Mouse (Mus musculus) ES-Bruce4 (cell line): Measurements from ENCODE around the gene Dbp. TPM values are rescaled to one million over a fixed set of nuclear protein-coding genes. Genes with fewer than 3 reads are reported as not detected.
"Not testable (repeated sequence)": the region's sequence is repeated elsewhere in the genome, so short reads cannot be mapped to it uniquely, and the experiment has no call there.

Source experiments
- H3K27ac ChIP-seq: 2 replicates; pipeline ENCODE4 v1.5.1; 2012; ENCODE audit warnings: low read length, inconsistent platforms; ENCODE audit not compliant: insufficient read depth
- H3K27me3 ChIP-seq: 2 replicates; pipeline ENCODE4 v1.6.1; 2012; ENCODE audit warnings: mild to moderate bottlenecking, low read length, inconsistent platforms; ENCODE audit not compliant: control insufficient read depth, poor library complexity, insufficient read depth, severe bottlenecking
- H3K36me3 ChIP-seq: 2 replicates; pipeline ENCODE4 v1.6.1; 2012; ENCODE audit warnings: inconsistent platforms, mild to moderate bottlenecking, low read length, moderate library complexity; ENCODE audit not compliant: control insufficient read depth, poor library complexity, insufficient read depth, severe bottlenecking
- H3K4me1 ChIP-seq: one replicate; pipeline ENCODE4 v1.8.1; 2011; ENCODE audit warnings: low read length; ENCODE audit not compliant: control insufficient read depth, insufficient read depth
- H3K4me3 ChIP-seq: 2 replicates; pipeline ENCODE4 v1.5.1; 2011; ENCODE audit warnings: low read depth, mild to moderate bottlenecking, low read length
- H3K9ac ChIP-seq: 2 replicates; pipeline ENCODE4 v1.6.1; 2012; ENCODE audit warnings: low read depth, mild to moderate bottlenecking, inconsistent platforms; ENCODE audit not compliant: poor library complexity, severe bottlenecking
- H3K9me3 ChIP-seq: replicated peaks from 2 replicates; pipeline ENCODE4 v1.6.1; 2012; ENCODE audit warnings: mild to moderate bottlenecking, low read length, inconsistent platforms; ENCODE audit not compliant: control insufficient read depth, poor library complexity, insufficient read depth, severe bottlenecking
- CTCF ChIP-seq: IDR thresholded peaks from one replicate; pipeline ENCODE4 v1.8.1; 2011; ENCODE audit warnings: low read depth, low read length
- EP300 ChIP-seq: IDR thresholded peaks from 2 replicates; pipeline ENCODE4 v1.6.1; 2011; ENCODE audit warnings: low read depth, low read length; ENCODE audit not compliant: insufficient read depth
- POLR2A ChIP-seq: IDR thresholded peaks from one replicate; pipeline ENCODE4 v1.8.1; 2011; ENCODE audit warnings: low read length; ENCODE audit not compliant: insufficient read depth
- polyA plus RNA-seq: library from polyadenylated mRNA; stranded (reverse); fragments of >200 nt; gene quantifications from 2 replicates; pipeline ENCODE4 v1.2.4, GENCODE M21; 2011; ENCODE audit warnings: low read depth; ENCODE audit not compliant: missing spikeins, insufficient read depth, insufficient read length

Gene Dbp
- polyA plus RNA-seq, result 6.7 and 6.9 TPM in 2 replicates

- Histone ChIP-seq H3K9ac (peak within 1 kb of the TSS; percentile 86), H3K4me3 (peak within 1 kb of the TSS; percentile 66), H3K27ac (no peak within 1 kb of the TSS), H3K27me3 (peaks cover under 1% of the 10 kb centered on the region; the same call in 1 of the 2 replicates), H3K36me3 (no peaks in the 10 kb centered on the region), H3K9me3 (no peaks in the 10 kb centered on the region), H3K4me1 (peaks cover 10% of the 10 kb centered on the region)
- no peak for TF ChIP-seq EP300
- no peak for TF ChIP-seq CTCF
- TF ChIP-seq POLR2A, result no peak
These were observed at the start of gene Dbp for GRCm38 (mm10) chr7:45704730-45705442. Dbp (plus strand) TSS chr7:45705088.

GRCm38 (mm10) chr7:45660746-45661478 is 44.0 kb upstream of the Dbp start:
- Histone ChIP-seq H3K4me3 (no peak overlapping the region), H3K9ac (no peak overlapping the region), H3K27ac (no peak overlapping the region), H3K9me3 (0 out of 2 replicates have a peak, but pooled peaks cover 3% of the 10 kb centered on the region), H3K4me1 (peaks cover 3% of the 10 kb centered on the region), H3K36me3 (no peaks in the 10 kb centered on the region), H3K27me3 (no peaks in the 10 kb centered on the region)
- TF ChIP-seq EP300 (no peak), CTCF (no peak), POLR2A (no peak)

GRCm38 (mm10) chr7:45661702-45662101 is 43.2 kb upstream of the Dbp start:
- H3K9ac ChIP-seq, H3K27ac ChIP-seq, H3K4me1 ChIP-seq, H3K27me3 ChIP-seq, H3K4me3 ChIP-seq, H3K36me3 ChIP-seq, H3K9me3 ChIP-seq: not testable (repeated sequence)

GRCm38 (mm10) chr7:45665303-45666138 is 39.4 kb upstream of the Dbp start:
- no peak overlapping the region for H3K9ac ChIP-seq
- no peaks in the 10 kb centered on the region for H3K9me3 ChIP-seq
- H3K36me3 ChIP-seq, result no peaks in the 10 kb centered on the region
- no peak overlapping the region for H3K4me3 ChIP-seq
- H3K27me3 ChIP-seq, result no peaks in the 10 kb centered on the region
- H3K4me1 ChIP-seq, result peaks cover 2% of the 10 kb centered on the region
- TF ChIP-seq CTCF (no peak), EP300 (no peak)
- no peak overlapping the region for H3K27ac ChIP-seq

- no peak within 1 kb of the TSS for H3K9ac ChIP-seq
- no peaks in the 10 kb centered on the region for H3K27me3 ChIP-seq
- TF ChIP-seq CTCF, result no peak
- no peak for TF ChIP-seq EP300
- TF ChIP-seq POLR2A, result no peak
- H3K36me3 ChIP-seq, result no peaks in the 10 kb centered on the region
- no peak within 1 kb of the TSS for H3K27ac ChIP-seq
- no peaks in the 10 kb centered on the region for H3K9me3 ChIP-seq
- peaks cover 2% of the 10 kb centered on the region for H3K4me1 ChIP-seq
- no peak within 1 kb of the TSS for H3K4me3 ChIP-seq
These were observed 38.7 kb upstream of the Dbp start, which contains the start of gene Fut2 for GRCm38 (mm10) chr7:45666161-45666560. Fut2 (minus strand) TSS chr7:45666394.

GRCm38 (mm10) chr7:45667761-45668160 is 37.1 kb upstream of the Dbp start:
- no peak overlapping the region for H3K27ac ChIP-seq
- H3K27me3 ChIP-seq, result no peaks in the 10 kb centered on the region
- H3K4me1 ChIP-seq, result peaks cover 2% of the 10 kb centered on the region
- no peaks in the 10 kb centered on the region for H3K9me3 ChIP-seq
- H3K36me3 ChIP-seq, result no peaks in the 10 kb centered on the region
- TF ChIP-seq POLR2A, result no peak
- TF ChIP-seq EP300, result no peak
- no peak for TF ChIP-seq CTCF
- H3K4me3 ChIP-seq, result no peak overlapping the region
- H3K9ac ChIP-seq, result no peak overlapping the region
